Mouse (Mus musculus): ENCODE data around the gene Ralgps1. TPM values are rescaled to one million over a fixed set of nuclear protein-coding genes. Genes with fewer than 3 reads are reported as not detected.

Gene Ralgps1
- total and polyA plus RNA-seq, 3 experiments: 0.62 to 2.1 (median 1.5) TPM

DNA sequence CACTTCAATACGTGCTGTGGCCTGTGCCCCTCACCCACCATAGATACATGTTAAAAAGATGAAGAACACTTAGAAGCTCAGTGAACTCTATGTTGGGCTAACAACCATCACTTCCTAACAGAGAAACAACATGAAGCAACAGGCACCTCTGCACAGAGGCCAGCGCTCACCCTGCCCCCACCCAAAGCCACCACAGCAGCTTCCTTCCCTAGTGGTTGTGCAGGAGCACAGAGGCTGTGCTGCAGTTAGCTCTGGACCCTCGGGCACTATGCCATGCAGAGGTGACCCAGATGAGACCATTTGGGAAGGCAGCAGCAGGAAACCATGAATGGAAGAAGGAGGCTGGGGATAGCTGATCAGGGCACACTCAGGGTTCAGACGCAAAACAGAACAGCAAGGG is 68.5 kb downstream of the Ralgps1 start:
- no peak for DNase-seq (ENCODE audit: extremely low read depth)
- dilution Hi-C loops (cut with MboI; ENCODE audit: extremely low pct_ligation_motif_present, extremely low pct_unique_long_range_greater_than_20kb, low sequenced_read_pairs): no loop called here
- TF ChIP-seq TBP (conservative IDR thresholded peaks at IDR 0.05; ENCODE audit: low read depth, low read length) (no peak), MAX (IDR thresholded peaks at IDR 0.05; ENCODE audit: low read length) (no peak), MAFK (IDR thresholded peaks at IDR 0.05; ENCODE audit: insufficient replicate concordance, low read length) (no peak), MEF2A (IDR thresholded peaks at IDR 0.05; ENCODE audit: borderline replicate concordance, low read depth, low read length) (no peak), PAX5 (IDR thresholded peaks at IDR 0.05; ENCODE audit: low read length) (no peak), MXI1 (IDR thresholded peaks at IDR 0.05; ENCODE audit: low read depth, low read length) (no peak), CHD2 (IDR thresholded peaks at IDR 0.05; ENCODE audit: low read length) (no peak), E2F4 (IDR thresholded peaks at IDR 0.05; ENCODE audit: insufficient replicate concordance, low read depth, low read length) (no peak), ZKSCAN1 (IDR thresholded peaks at IDR 0.05; ENCODE audit: borderline replicate concordance, low read depth, low read length) (no peak), ZMIZ1 (IDR thresholded peaks at IDR 0.05; ENCODE audit: low read depth, low read length) (no peak), EP300 (IDR thresholded peaks at IDR 0.05; ENCODE audit: low read length) (no peak), ZNF384 (IDR thresholded peaks at IDR 0.05; ENCODE audit: low read depth, low read length) (no peak)
- in situ Hi-C loops (cut with MboI; ENCODE audit: low pct_ligation_motif_present, low pct_unique_long_range_greater_than_20kb, low sequenced_read_pairs): no loop called here
- H3K9ac ChIP-seq (ENCODE audit: insufficient read depth, low read depth): no peak overlapping the region
- H3K4me2 ChIP-seq (ENCODE audit: insufficient read depth, low read depth, poor library complexity, severe bottlenecking): no peak overlapping the region
- H3K27ac ChIP-seq (ENCODE audit: insufficient read depth, low read depth): no peak overlapping the region
- H3K9me3 ChIP-seq (replicated peaks; ENCODE audit: low read length): no peaks in the 10 kb centered on the region
- H3K79me2 ChIP-seq (replicated peaks; ENCODE audit: control insufficient read depth, extremely low read depth, insufficient read depth, poor library complexity, severe bottlenecking): no peaks in the 10 kb centered on the region
- H3K36me3 ChIP-seq (replicated peaks in 1 of 2; ENCODE audit: control insufficient read depth in 1 of 2, insufficient read depth in 1 of 2, low read length in 1 of 2): no peaks in the 10 kb centered on the region
- no peaks in the 10 kb centered on the region for H3K27me3 ChIP-seq (replicated peaks)
- H3K4me3 ChIP-seq (replicated peaks in 1 of 3; ENCODE audit: low read depth in 2 of 3, low read length in 2 of 3, poor library complexity in 1 of 3): no peak overlapping the region
- peaks cover 8 to 16% of the 10 kb centered on the region in 2 experiments for H3K4me1 ChIP-seq (ENCODE audit: control insufficient read depth in 1 of 2, insufficient read depth in 2 of 2)

DNA sequence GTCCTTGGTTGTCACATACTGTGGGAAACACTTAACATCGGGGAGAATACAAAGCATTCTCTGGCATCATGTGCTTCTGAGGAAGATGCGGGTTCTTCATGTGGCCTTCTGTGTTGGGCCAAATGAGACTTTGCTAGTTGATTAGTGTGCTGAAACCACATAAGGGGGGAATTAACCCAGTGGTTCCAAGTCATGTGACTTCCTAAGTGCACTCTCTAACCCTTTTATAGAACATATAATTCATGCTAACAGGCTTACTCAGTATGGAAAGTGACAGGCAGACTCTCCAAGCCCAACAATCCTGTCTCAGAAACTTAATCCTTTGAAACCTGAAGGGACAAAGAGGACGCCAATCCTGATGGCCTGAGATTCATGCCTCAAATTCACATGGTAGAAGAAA is 68.9 kb downstream of the Ralgps1 start:
- Histone ChIP-seq H3K9me3 (replicated peaks; ENCODE audit: low read length) (no peaks in the 10 kb centered on the region), H3K9ac (ENCODE audit: insufficient read depth, low read depth) (no peak overlapping the region), H3K4me2 (ENCODE audit: insufficient read depth, low read depth, poor library complexity, severe bottlenecking) (no peak overlapping the region), H3K27ac (ENCODE audit: insufficient read depth, low read depth) (no peak overlapping the region), H3K36me3 (replicated peaks in 1 of 2; ENCODE audit: control insufficient read depth in 1 of 2, insufficient read depth in 1 of 2, low read length in 1 of 2) (no peaks in the 10 kb centered on the region), H3K27me3 (replicated peaks) (no peaks in the 10 kb centered on the region), H3K4me1 (ENCODE audit: control insufficient read depth in 1 of 2, insufficient read depth in 2 of 2) (peaks cover 8 to 12% of the 10 kb centered on the region in 2 experiments), H3K4me3 (replicated peaks in 1 of 3; ENCODE audit: low read depth in 2 of 3, low read length in 2 of 3, poor library complexity in 1 of 3) (no peak overlapping the region), H3K79me2 (replicated peaks; ENCODE audit: control insufficient read depth, extremely low read depth, insufficient read depth, poor library complexity, severe bottlenecking) (no peaks in the 10 kb centered on the region)
- DNase-seq (ENCODE audit: extremely low read depth): no peak
- in situ Hi-C loops (cut with MboI; ENCODE audit: low pct_ligation_motif_present, low pct_unique_long_range_greater_than_20kb, low sequenced_read_pairs) (no loop called here), dilution Hi-C loops (cut with MboI; ENCODE audit: extremely low pct_ligation_motif_present, extremely low pct_unique_long_range_greater_than_20kb, low sequenced_read_pairs) (no loop called here)
- TF ChIP-seq USF1 (IDR thresholded peaks at IDR 0.05; ENCODE audit: low read depth, low read length) (no peak), SIN3A (IDR thresholded peaks at IDR 0.05; ENCODE audit: low read length) (no peak), CHD1 (IDR thresholded peaks at IDR 0.05; ENCODE audit: low read depth, low read length) (no peak), EP300 (IDR thresholded peaks at IDR 0.05; ENCODE audit: low read length) (no peak), RAD21 (IDR thresholded peaks at IDR 0.05; ENCODE audit: low read depth, low read length) (no peak), MAFK (IDR thresholded peaks at IDR 0.05; ENCODE audit: insufficient replicate concordance, low read length) (no peak), CTCF (conservative IDR thresholded peaks at IDR 0.05 in 1 of 2, IDR thresholded peaks at IDR 0.05 in 1 of 2; ENCODE audit: low read depth in 2 of 2, low read length in 2 of 2) (no peak)

All from CH12.LX (cell line).